Mouse (Mus musculus) C2C12 (cell line): Measurements from ENCODE around the gene Mmp11.

Source experiments
- CTCF ChIP-seq: IDR thresholded peaks from one replicate; pipeline ENCODE4 v1.5.1; 2011; ENCODE audit not compliant: control insufficient read depth, insufficient read depth, insufficient read length
- MAX ChIP-seq: IDR thresholded peaks from one replicate; pipeline ENCODE4 v1.6.1; 2011; ENCODE audit warnings: mild to moderate bottlenecking, control low read depth

DNA sequence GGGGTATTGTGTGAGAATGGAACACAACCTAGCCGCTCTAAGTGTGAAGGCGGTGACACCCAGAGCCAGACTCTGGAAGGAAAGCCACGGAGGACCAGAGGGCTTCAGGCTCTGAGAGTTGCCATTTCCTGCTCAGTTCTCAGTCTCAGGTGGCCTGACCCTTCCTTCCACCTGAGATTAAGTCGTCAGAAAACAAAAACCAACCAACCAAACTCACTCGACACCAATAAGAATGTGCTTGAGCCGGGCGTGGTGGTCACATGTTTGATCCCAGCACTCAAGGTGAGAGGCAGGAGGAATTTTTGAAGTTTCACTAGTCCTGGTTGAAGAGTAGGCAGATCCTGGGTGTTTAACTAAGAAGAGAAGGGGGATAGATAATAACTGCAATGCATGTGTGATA lies 9.6 kb upstream of the Mmp11 start:
- TF ChIP-seq CTCF (no peak), MAX (no peak)
